ENCODE assay signal across 9 mouse cellular contexts in genomic region chr2:146098853-146099717, GRCm38 (mm10).
DNase-seq lines count a peak whose midpoint lies in the region; ATAC-seq and TF ChIP-seq lines count a peak whose summit lies in the region.
"Had no signal": no experiment of that assay in that cellular context is flagged by ENCODE, and none has a peak within 500 bp of the region (broad histone marks: within the 10 kb centered on the region; RNA-seq: fewer than 3 reads in every experiment).

No protein-coding gene starts in this region.

- H3K36me3 ChIP-seq in intestine, embryonic 15.5 days, result no peaks in the 10 kb centered on the region
- H3K36me3 ChIP-seq in intestine, postnatal 0 days (ENCODE audit: control insufficient read depth, insufficient read depth), result no peaks in the 10 kb centered on the region
- no peaks in the 10 kb centered on the region for H3K36me3 ChIP-seq in liver, embryonic 16.5 days (ENCODE audit: control insufficient read depth, insufficient read depth)

- H3K4me3 ChIP-seq in intestine, embryonic 15.5 days (replicated peaks), result no peak overlapping the region
- H3K4me3 ChIP-seq in intestine, postnatal 0 days (ENCODE audit: low read depth, low read length), result no peak overlapping the region
- peak overlapping the region; percentile 67 for H3K4me3 ChIP-seq in liver, embryonic 16.5 days (ENCODE audit: low read depth, low read length)

- no peak overlapping the region for H3K4me2 ChIP-seq in intestine, embryonic 15.5 days (replicated peaks)
- no peak overlapping the region for H3K4me2 ChIP-seq in intestine, postnatal 0 days (replicated peaks; ENCODE audit: low read depth)
- H3K4me2 ChIP-seq in liver, embryonic 16.5 days (ENCODE audit: low read depth, low read length), result peak overlapping the region; percentile 62

- no peak for TF ChIP-seq CTCF in intestine, postnatal 0 days (IDR thresholded peaks at IDR 0.05; ENCODE audit: low read depth)

- DNase-seq in R1 (ENCODE audit: low read depth, low spot score), result peak; percentile 61
- no peak for DNase-seq in layer of hippocampus, adult 9-11 months
- no peak for DNase-seq in gastrocnemius, postnatal 10 days
- DNase-seq in frontal cortex, postnatal 14 days (ENCODE audit: low spot score in 2 of 2), result no peak
- DNase-seq: kidney, postnatal 14 days had no signal

- peak; percentile 73; the same call in 1 of the 2 replicates for ATAC-seq in intestine, embryonic 15.5 days
- no peak for ATAC-seq in intestine, postnatal 0 days
- peak; percentile 92 for ATAC-seq in erythroid progenitor cell, adult 5-6 weeks (replicated peaks; ENCODE audit: low FRiP score, poor library complexity, severe bottlenecking)
- ATAC-seq in liver, embryonic 16.5 days (ENCODE audit: low read depth), result peak; percentile 96

- H3K4me1 ChIP-seq in intestine, embryonic 15.5 days (replicated peaks), result no peaks in the 10 kb centered on the region
- no peaks in the 10 kb centered on the region for H3K4me1 ChIP-seq in intestine, postnatal 0 days (replicated peaks; ENCODE audit: control insufficient read depth, insufficient read depth, low read length)
- H3K4me1 ChIP-seq in liver, embryonic 16.5 days (ENCODE audit: control insufficient read depth, low read depth, low read length), result peaks cover 8% of the 10 kb centered on the region

- H3K27me3 ChIP-seq in intestine, embryonic 15.5 days (replicated peaks), result no peaks in the 10 kb centered on the region
- no peaks in the 10 kb centered on the region for H3K27me3 ChIP-seq in intestine, postnatal 0 days (replicated peaks; ENCODE audit: control insufficient read depth, insufficient read depth, low read length)
- H3K27me3 ChIP-seq in liver, embryonic 16.5 days (ENCODE audit: control insufficient read depth, insufficient read depth, low read depth, low read length), result no peaks in the 10 kb centered on the region

- no peak overlapping the region for H3K27ac ChIP-seq in intestine, embryonic 15.5 days
- H3K27ac ChIP-seq in intestine, postnatal 0 days (ENCODE audit: low read depth, low read length), result no peak overlapping the region
- H3K27ac ChIP-seq in liver, embryonic 16.5 days (ENCODE audit: low read length), result peak overlapping the region; percentile 91

- no peak overlapping the region for H3K9ac ChIP-seq in intestine, embryonic 15.5 days
- no peak overlapping the region for H3K9ac ChIP-seq in intestine, postnatal 0 days (ENCODE audit: low read depth, low read length)
- peak overlapping the region; percentile 60 for H3K9ac ChIP-seq in liver, embryonic 16.5 days (ENCODE audit: low read depth, low read length)

- H3K9me3 ChIP-seq in intestine, embryonic 15.5 days, result no peaks in the 10 kb centered on the region
- H3K9me3 ChIP-seq in intestine, postnatal 0 days (ENCODE audit: control insufficient read depth), result no peaks in the 10 kb centered on the region
- H3K9me3 ChIP-seq in liver, embryonic 16.5 days (replicated peaks; ENCODE audit: control insufficient read depth, low read length), result no peaks in the 10 kb centered on the region; the same call in 1 of the 2 replicates

- WGBS in intestine, embryonic 15.5 days, result 57% methylated on average over 16 of the region's 16 CpGs
- 58% methylated on average over 16 of the region's 16 CpGs for WGBS in intestine, postnatal 0 days
- WGBS in liver, embryonic 16.5 days (ENCODE audit: insufficient replicate concordance), result 24% methylated on average over 16 of the region's 16 CpGs
